Mouse (Mus musculus): Measurements from ENCODE around the gene Mtcl1.

DNA sequence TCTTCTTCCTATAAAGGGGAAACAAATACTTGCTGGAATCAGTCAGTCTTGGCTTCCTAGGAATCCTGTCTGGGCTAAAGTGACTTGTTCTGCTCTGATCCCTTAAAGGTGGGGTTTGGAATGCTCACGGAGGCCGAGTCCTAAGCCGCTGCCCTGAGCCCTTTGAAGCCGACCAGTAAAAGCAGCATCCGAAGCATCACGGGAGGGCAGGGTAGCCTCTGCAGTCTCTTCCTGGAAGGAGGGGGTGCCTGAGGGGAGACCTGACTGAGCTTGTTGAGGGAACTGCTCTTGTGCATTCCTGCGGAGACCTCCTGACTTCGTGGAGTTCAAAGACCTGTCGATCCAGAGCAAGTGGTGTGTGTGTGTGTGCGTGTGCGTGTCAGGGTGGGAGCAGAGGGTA lies 103.2 kb downstream of the Mtcl1 start:
- TF ChIP-seq CTCF (IDR thresholded peaks at IDR 0.05) = no peak
- TF ChIP-seq POLR2A (IDR thresholded peaks at IDR 0.05; ENCODE audit: insufficient read depth, low read depth, low read length) = no peak
- TF ChIP-seq EP300 (IDR thresholded peaks at IDR 0.05; ENCODE audit: insufficient read depth, low read depth, low read length) = no peak

All from heart, adult 2 months (tissue).